Mouse (Mus musculus): Measurements from ENCODE around the gene Primpol. TPM values are rescaled to one million over a fixed set of nuclear protein-coding genes. Genes with fewer than 3 reads are reported as not detected.

Gene Primpol
- total and polyA plus RNA-seq, 3 experiments = 7.1 to 11.6 TPM; not detected in 1

- Histone ChIP-seq H3K36me3 (ENCODE audit: control insufficient read depth in 1 of 2, insufficient read depth in 2 of 2, low read length in 2 of 2) (peaks cover 0 to 5% of the 10 kb centered on the region in 2 experiments; a peak in 2 of 4 replicates), H3K4me3 (ENCODE audit: control insufficient read depth in 1 of 2, insufficient read depth in 1 of 2, low read depth in 2 of 2, low read length in 2 of 2) (no peak overlapping the region)
These were observed 90.2 kb downstream of the Primpol start for GRCm38 (mm10) chr8:46526821-46527220.

GRCm38 (mm10) chr8:46526098-46526497 lies 90.9 kb downstream of the Primpol start:
- Histone ChIP-seq H3K36me3 (ENCODE audit: control insufficient read depth in 1 of 2, insufficient read depth in 2 of 2, low read length in 2 of 2) (peaks cover 0 to 7% of the 10 kb centered on the region in 2 experiments; a peak in 2 of 4 replicates), H3K27me3 (ENCODE audit: control insufficient read depth in 1 of 2, insufficient read depth in 2 of 2, low read length in 2 of 2) (no peaks in the 10 kb centered on the region), H3K27ac (ENCODE audit: control insufficient read depth, low read depth, low read length) (no peak overlapping the region), H3K9me3 (replicated peaks; ENCODE audit: insufficient read depth, low read length) (no peaks in the 10 kb centered on the region), H3K4me1 (ENCODE audit: control insufficient read depth in 1 of 2, insufficient read depth in 2 of 2, low read length in 2 of 2) (no peaks in the 10 kb centered on the region), H3K9ac (ENCODE audit: control insufficient read depth, low read depth, low read length, poor library complexity, severe bottlenecking) (no peak overlapping the region), H3K79me2 (ENCODE audit: control insufficient read depth, insufficient read depth, low read length, poor library complexity) (no peaks in the 10 kb centered on the region), H3K4me3 (ENCODE audit: control insufficient read depth in 1 of 2, insufficient read depth in 1 of 2, low read depth in 2 of 2, low read length in 2 of 2) (no peak overlapping the region)
- no peak for DNase-seq (ENCODE audit: low read depth, low spot score)
- TF ChIP-seq JUND (IDR thresholded peaks at IDR 0.05; ENCODE audit: low read depth, low read length) (no peak), USF1 (IDR thresholded peaks at IDR 0.05; ENCODE audit: low read depth, low read length) (no peak), MAX (IDR thresholded peaks at IDR 0.05; ENCODE audit: low read length) (no peak), RAD21 (IDR thresholded peaks at IDR 0.05; ENCODE audit: low read depth, low read length) (no peak), ZNF384 (IDR thresholded peaks at IDR 0.05; ENCODE audit: low read depth, low read length) (no peak)

More at GRCm38 (mm10) chr8:46526821-46527220, 90.2 kb downstream of the Primpol start:
- no peak for DNase-seq (ENCODE audit: low read depth, low spot score)
- no peak overlapping the region for H3K9ac ChIP-seq (ENCODE audit: control insufficient read depth, low read depth, low read length, poor library complexity, severe bottlenecking)
- TF ChIP-seq POLR2A (IDR thresholded peaks at IDR 0.05; ENCODE audit: control insufficient read depth in 1 of 2, insufficient read depth in 1 of 2, low read depth in 1 of 2, low read length in 2 of 2, poor library complexity in 1 of 2) = no peak
- TF ChIP-seq E2F4 (IDR thresholded peaks at IDR 0.05; ENCODE audit: borderline replicate concordance, low read depth, low read length) = no peak
- H3K27me3 ChIP-seq (ENCODE audit: control insufficient read depth in 1 of 2, insufficient read depth in 2 of 2, low read length in 2 of 2) = no peaks in the 10 kb centered on the region
- no peaks in the 10 kb centered on the region for H3K4me1 ChIP-seq (ENCODE audit: control insufficient read depth in 1 of 2, insufficient read depth in 2 of 2, low read length in 2 of 2)
- no peak overlapping the region for H3K27ac ChIP-seq (ENCODE audit: control insufficient read depth, low read depth, low read length)
- H3K9me3 ChIP-seq (replicated peaks; ENCODE audit: insufficient read depth, low read length) = no peaks in the 10 kb centered on the region
- H3K79me2 ChIP-seq (ENCODE audit: control insufficient read depth, insufficient read depth, low read length, poor library complexity) = no peaks in the 10 kb centered on the region

Other genes with a start within 250 kb of the Primpol start
- 25.1 and 26.2 TPM in 2 replicates for gene Acsl1, start 146.2 kb downstream of the Primpol start, total RNA-seq (2012; rRNA removed)
- gene Acsl1, start 146.2 kb downstream of the Primpol start, polyA plus RNA-seq (2012; ENCODE audit: insufficient read depth in 1 of 2, insufficient read length in 2 of 2, low read depth in 1 of 2, low replicate concordance in 2 of 2, missing spikeins in 1 of 2) = 10 to 100 TPM in 1 of 2 experiments, not detected in 1; 33.9 TPM
- 20.6 and 30.7 TPM in 2 replicates for gene Cenpu, start 65.2 kb downstream of the Primpol start, total RNA-seq (2012; rRNA removed)
- 100 to 1,000 TPM in 1 of 2 experiments, 10 to 100 TPM in 1; 42.5 to 446 TPM for gene Cenpu, start 65.2 kb downstream of the Primpol start, polyA plus RNA-seq (2012; ENCODE audit: insufficient read depth in 1 of 2, insufficient read length in 2 of 2, low read depth in 1 of 2, low replicate concordance in 2 of 2, missing spikeins in 1 of 2)
- 185 and 187 TPM in 2 replicates for gene Casp3, start 79 bp upstream of the Primpol start, total RNA-seq (2012; rRNA removed)
- 100 to 1,000 TPM in 1 of 2 experiments, 10 to 100 TPM in 1; 74.7 to 157 TPM for gene Casp3, start 79 bp upstream of the Primpol start, polyA plus RNA-seq (2012; ENCODE audit: insufficient read depth in 1 of 2, insufficient read length in 2 of 2, low read depth in 1 of 2, low replicate concordance in 2 of 2, missing spikeins in 1 of 2)
- 4.9 and 5.1 TPM in 2 replicates for gene Irf2, start 122.5 kb upstream of the Primpol start, total RNA-seq (2012; rRNA removed)
- gene Irf2, start 122.5 kb upstream of the Primpol start, polyA plus RNA-seq (2012; ENCODE audit: insufficient read depth in 1 of 2, insufficient read length in 2 of 2, low read depth in 1 of 2, low replicate concordance in 2 of 2, missing spikeins in 1 of 2) = 10 to 100 TPM in 1 of 2 experiments, not detected in 1; 19.4 TPM